Mouse (Mus musculus): Measurements from ENCODE around the gene Spatc1l.

The Spatc1l gene

DNA sequence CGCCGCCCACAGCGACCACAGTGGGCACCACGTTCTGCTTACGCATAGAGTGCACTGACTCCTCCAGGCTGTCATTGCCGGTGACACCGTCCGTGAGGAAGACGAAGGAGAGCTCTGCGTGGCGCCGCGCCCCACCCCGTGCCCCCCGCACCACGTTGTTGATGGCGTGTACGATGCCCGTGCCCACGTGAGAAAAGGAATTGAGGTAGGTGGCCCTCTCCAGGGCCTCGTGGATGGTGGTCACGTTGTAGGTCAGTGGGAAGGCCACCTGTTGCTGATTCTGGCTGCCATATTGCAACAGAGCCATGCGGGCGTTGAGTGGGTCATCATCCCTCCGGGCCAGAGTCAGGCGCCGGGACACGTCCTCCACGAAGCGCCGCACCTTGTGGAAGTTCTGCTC is 34.3 kb downstream of the Spatc1l start:
- DNase-seq (ENCODE audit: low spot score), result no peak

DNA sequence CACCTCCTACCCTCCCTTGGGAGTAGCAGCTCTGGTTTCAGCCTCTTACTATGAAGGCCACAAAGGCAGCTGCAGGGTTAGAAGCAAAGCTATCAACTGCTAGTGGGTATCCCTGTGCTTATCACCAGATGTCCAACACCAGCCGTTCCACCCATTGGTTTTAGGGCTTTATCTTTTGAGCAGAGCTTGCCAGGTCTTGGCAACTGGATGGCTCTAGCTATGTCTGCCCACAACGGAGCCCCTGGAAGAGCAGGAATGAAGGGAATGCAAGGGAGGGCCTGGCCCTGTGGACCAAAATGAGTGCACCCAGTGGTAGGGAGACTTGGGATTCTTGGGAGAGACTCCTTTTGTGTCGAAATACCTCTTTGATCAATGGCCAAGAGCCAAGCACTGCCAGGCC is 40.6 kb downstream of the Spatc1l start:
- peak; percentile 7 for DNase-seq (ENCODE audit: low spot score)

DNA sequence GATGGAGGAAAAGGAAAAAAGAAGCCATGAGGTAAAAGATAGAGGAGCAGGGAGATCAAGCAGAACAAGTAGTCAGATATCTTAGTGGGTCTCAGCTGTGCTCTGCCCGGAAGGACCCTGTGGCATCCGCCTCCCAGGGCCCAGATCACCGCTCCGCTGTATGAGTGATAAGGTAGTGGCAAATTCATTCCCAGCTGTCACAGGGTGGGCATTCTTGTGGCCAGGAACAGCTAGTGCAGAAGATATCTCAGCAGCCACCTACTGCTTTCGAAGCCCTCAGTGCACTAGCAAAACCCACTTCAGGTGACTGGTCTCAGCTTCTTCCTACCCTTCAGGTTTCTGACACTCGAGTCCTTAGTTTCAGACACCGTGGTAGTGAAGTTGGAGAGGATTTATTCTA is 50.4 kb downstream of the Spatc1l start:
- no peak for DNase-seq (ENCODE audit: low spot score)
